8 mouse cellular contexts compared by ENCODE assay signal in genomic region chr11:105969516-105969915, GRCm38 (mm10). TPM values are rescaled to one million over a fixed set of nuclear protein-coding genes. Genes with fewer than 3 reads are reported as not detected.
A peak's percentile ranks its signal among the peaks of the same experiment; 100 is the strongest.
DNase-seq lines count a peak whose midpoint lies in the region; ATAC-seq and TF ChIP-seq lines count a peak whose summit lies in the region.

No protein-coding gene starts in this region.

- H3K4me3 ChIP-seq in kidney, embryonic 15.5 days (replicated peaks), result no peak overlapping the region
- H3K4me3 ChIP-seq in ES-Bruce4 (ENCODE audit: low read depth, low read length), result no peak overlapping the region
- H3K4me3 ChIP-seq in bone marrow macrophage, adult 2 months (ENCODE audit: insufficient read depth, low read length), result no peak overlapping the region
- no peak overlapping the region for H3K4me3 ChIP-seq in kidney, postnatal 0 days (replicated peaks; ENCODE audit: low read depth, low read length)
- H3K4me3 ChIP-seq in midbrain, embryonic 13.5 days (replicated peaks), result no peak overlapping the region

- no peak for TF ChIP-seq POLR2A in ES-Bruce4 (IDR thresholded peaks at IDR 0.05; ENCODE audit: insufficient read depth, low read length)
- TF ChIP-seq POLR2A in bone marrow macrophage, adult 2 months (IDR thresholded peaks at IDR 0.05; ENCODE audit: borderline replicate concordance, low read depth, low read length), result no peak

- peaks cover 56% of the 10 kb centered on the region for H3K27me3 ChIP-seq in kidney, embryonic 15.5 days
- H3K27me3 ChIP-seq in ES-Bruce4 (ENCODE audit: control insufficient read depth, insufficient read depth, low read length, poor library complexity, severe bottlenecking), result no peaks in the 10 kb centered on the region; the same call in 1 of the 2 replicates
- H3K27me3 ChIP-seq in kidney, postnatal 0 days (ENCODE audit: insufficient read depth, low read length), result 0 out of 2 replicates have a peak, but pooled peaks cover 11% of the 10 kb centered on the region
- H3K27me3 ChIP-seq in midbrain, embryonic 13.5 days, result peaks cover 50% of the 10 kb centered on the region

- no peak overlapping the region for H3K4me2 ChIP-seq in kidney, embryonic 15.5 days
- H3K4me2 ChIP-seq in kidney, postnatal 0 days (ENCODE audit: low read length), result no peak overlapping the region
- no peak overlapping the region for H3K4me2 ChIP-seq in midbrain, embryonic 13.5 days (replicated peaks)

- WGBS in kidney, embryonic 15.5 days, result 52% methylated on average over 1 of the region's 1 CpGs
- WGBS in kidney, postnatal 0 days, result 41% methylated on average over 1 of the region's 1 CpGs
- 42% methylated on average over 1 of the region's 1 CpGs for WGBS in midbrain, embryonic 13.5 days

- peaks cover 17% of the 10 kb centered on the region for H3K4me1 ChIP-seq in kidney, embryonic 15.5 days
- H3K4me1 ChIP-seq in ES-Bruce4 (ENCODE audit: control insufficient read depth, insufficient read depth, low read length), result no peaks in the 10 kb centered on the region
- no peaks in the 10 kb centered on the region for H3K4me1 ChIP-seq in bone marrow macrophage, adult 2 months (ENCODE audit: control insufficient read depth, insufficient read depth, low read length)
- peaks cover 7% of the 10 kb centered on the region; the same call in 1 of the 2 replicates for H3K4me1 ChIP-seq in kidney, postnatal 0 days (replicated peaks; ENCODE audit: insufficient read depth, low read length)
- peaks cover 16% of the 10 kb centered on the region for H3K4me1 ChIP-seq in midbrain, embryonic 13.5 days (replicated peaks)

- no peak for TF ChIP-seq EP300 in ES-Bruce4 (IDR thresholded peaks at IDR 0.05; ENCODE audit: insufficient read depth, low read depth, low read length)

- TF ChIP-seq CTCF in ES-Bruce4 (IDR thresholded peaks at IDR 0.05; ENCODE audit: low read depth, low read length), result peak; percentile 64
- TF ChIP-seq CTCF in bone marrow macrophage, adult 2 months (IDR thresholded peaks at IDR 0.05; ENCODE audit: low read depth, low read length), result peak; percentile 30
- peak; percentile 75 for TF ChIP-seq CTCF in kidney, postnatal 0 days (IDR thresholded peaks at IDR 0.05; ENCODE audit: low read depth)

- H3K9me3 ChIP-seq in kidney, embryonic 15.5 days (replicated peaks), result no peaks in the 10 kb centered on the region
- no peaks in the 10 kb centered on the region for H3K9me3 ChIP-seq in ES-Bruce4 (replicated peaks; ENCODE audit: control insufficient read depth, insufficient read depth, low read length, poor library complexity, severe bottlenecking)
- H3K9me3 ChIP-seq in kidney, postnatal 0 days (replicated peaks; ENCODE audit: low read length), result no peaks in the 10 kb centered on the region
- no peaks in the 10 kb centered on the region for H3K9me3 ChIP-seq in midbrain, embryonic 13.5 days

- ATAC-seq in kidney, embryonic 15.5 days (replicated peaks; ENCODE audit: low FRiP score), result no peak
- no peak for ATAC-seq in kidney, postnatal 0 days (replicated peaks; ENCODE audit: low FRiP score, low read depth)
- ATAC-seq in midbrain, embryonic 13.5 days, result no peak

- H3K9ac ChIP-seq in kidney, embryonic 15.5 days, result no peak overlapping the region
- no peak overlapping the region for H3K9ac ChIP-seq in ES-Bruce4 (ENCODE audit: low read depth, poor library complexity, severe bottlenecking)
- no peak overlapping the region for H3K9ac ChIP-seq in kidney, postnatal 0 days (ENCODE audit: low read depth, low read length)
- no peak overlapping the region for H3K9ac ChIP-seq in midbrain, embryonic 13.5 days (replicated peaks)

- no peak overlapping the region for H3K27ac ChIP-seq in kidney, embryonic 15.5 days
- H3K27ac ChIP-seq in ES-Bruce4 (ENCODE audit: insufficient read depth, low read length), result no peak overlapping the region
- H3K27ac ChIP-seq in bone marrow macrophage, adult 2 months (ENCODE audit: insufficient read depth, low read depth, low read length), result no peak overlapping the region
- H3K27ac ChIP-seq in kidney, postnatal 0 days, result no peak overlapping the region
- H3K27ac ChIP-seq in midbrain, embryonic 13.5 days, result no peak overlapping the region

- no peaks in the 10 kb centered on the region for H3K36me3 ChIP-seq in kidney, embryonic 15.5 days
- no peaks in the 10 kb centered on the region for H3K36me3 ChIP-seq in ES-Bruce4 (ENCODE audit: control insufficient read depth, insufficient read depth, low read length, poor library complexity, severe bottlenecking)
- H3K36me3 ChIP-seq in kidney, postnatal 0 days (ENCODE audit: insufficient read depth, low read length), result no peaks in the 10 kb centered on the region
- H3K36me3 ChIP-seq in midbrain, embryonic 13.5 days, result no peaks in the 10 kb centered on the region

- peak; percentile 45 for DNase-seq in kidney, adult 11 months
- peak; percentile 50 for DNase-seq in kidney, postnatal 0 days (ENCODE audit: low spot score)
- DNase-seq in thymus, postnatal 25 days, result peak; percentile 14
- DNase-seq in frontal cortex, postnatal 36 days (ENCODE audit: low spot score in 2 of 2), result no peak

RNA-seq across cellular contexts. Expression of gene Ace, which starts 1.8 kb away (rescaled TPM):
- 9.8 and 11.1 TPM in 2 replicates for polyA plus RNA-seq in kidney, embryonic 15.5 days (2015; fragmentation: Nextera tagmentation; extraction: Ambion mirVana)
- polyA plus RNA-seq in ES-Bruce4 (2011; ENCODE audit: insufficient read depth, insufficient read length, low read depth, missing spikeins), result 0.18 TPM in 1 of 2 replicates, not detected in the other
- polyA plus RNA-seq in bone marrow macrophage, adult 2 months (2012; ENCODE audit: insufficient read depth, insufficient read length, missing spikeins), result 0.27 and 0.88 TPM in 2 replicates
- 24.4 and 26.0 TPM in 2 replicates for polyA plus RNA-seq in kidney, postnatal 0 days (2015; fragmentation: Nextera tagmentation; extraction: Ambion mirVana)
- polyA plus RNA-seq in midbrain, embryonic 13.5 days (2015; fragmentation: Nextera tagmentation; extraction: Ambion mirVana), result 1.5 and 1.8 TPM in 2 replicates

RNA-seq across cellular contexts. Expression of gene Cyb561, which starts 16.4 kb away (rescaled TPM):
- polyA plus RNA-seq in kidney, embryonic 15.5 days (2015; fragmentation: Nextera tagmentation; extraction: Ambion mirVana), result 28.9 and 39.8 TPM in 2 replicates
- polyA plus RNA-seq in ES-Bruce4 (2011; ENCODE audit: insufficient read depth, insufficient read length, low read depth, missing spikeins), result 21.4 TPM in 2 replicates
- polyA plus RNA-seq in bone marrow macrophage, adult 2 months (2012; ENCODE audit: insufficient read depth, insufficient read length, missing spikeins), result not detected in 2 replicates
- polyA plus RNA-seq in kidney, postnatal 0 days (2015; fragmentation: Nextera tagmentation; extraction: Ambion mirVana), result 34.0 and 35.2 TPM in 2 replicates
- 35.5 and 37.6 TPM in 2 replicates for polyA plus RNA-seq in midbrain, embryonic 13.5 days (2015; fragmentation: Nextera tagmentation; extraction: Ambion mirVana)

RNA-seq across cellular contexts. Expression of gene Ace3, which starts 25.0 kb away (rescaled TPM):
- not detected in 2 replicates for polyA plus RNA-seq in kidney, embryonic 15.5 days (2015; fragmentation: Nextera tagmentation; extraction: Ambion mirVana)
- not detected in 2 replicates for polyA plus RNA-seq in ES-Bruce4 (2011; ENCODE audit: insufficient read depth, insufficient read length, low read depth, missing spikeins)
- polyA plus RNA-seq in bone marrow macrophage, adult 2 months (2012; ENCODE audit: insufficient read depth, insufficient read length, missing spikeins), result not detected in 2 replicates
- polyA plus RNA-seq in kidney, postnatal 0 days (2015; fragmentation: Nextera tagmentation; extraction: Ambion mirVana), result 0.06 TPM in 1 of 2 replicates, not detected in the other
- not detected in 2 replicates for polyA plus RNA-seq in midbrain, embryonic 13.5 days (2015; fragmentation: Nextera tagmentation; extraction: Ambion mirVana)

RNA-seq across cellular contexts. Expression of gene Kcnh6, which starts 38.4 kb away (rescaled TPM):
- polyA plus RNA-seq in kidney, embryonic 15.5 days (2015; fragmentation: Nextera tagmentation; extraction: Ambion mirVana), result 0.26 and 0.39 TPM in 2 replicates
- 0.21 and 0.68 TPM in 2 replicates for polyA plus RNA-seq in ES-Bruce4 (2011; ENCODE audit: insufficient read depth, insufficient read length, low read depth, missing spikeins)
- not detected in 2 replicates for polyA plus RNA-seq in bone marrow macrophage, adult 2 months (2012; ENCODE audit: insufficient read depth, insufficient read length, missing spikeins)
- 0.05 and 0.10 TPM in 2 replicates for polyA plus RNA-seq in kidney, postnatal 0 days (2015; fragmentation: Nextera tagmentation; extraction: Ambion mirVana)
- polyA plus RNA-seq in midbrain, embryonic 13.5 days (2015; fragmentation: Nextera tagmentation; extraction: Ambion mirVana), result 0.75 and 0.90 TPM in 2 replicates

Comparison
In these comparisons a context has a peak if more than half of its experiments do, and no peak if none do; other contexts are left out.
1. DNase-seq: peak in kidney, adult 11 months (single experiment), kidney, postnatal 0 days (single experiment) and thymus, postnatal 25 days (single experiment); none in frontal cortex, postnatal 36 days (0 of 2).
2. RNA of gene Cyb561, which starts 16.4 kb away (polyA plus RNA-seq): 28.9 to 39.8 TPM in kidney, embryonic 15.5 days, 35.5 to 37.6 TPM in midbrain, embryonic 13.5 days, 34.0 to 35.2 TPM in kidney, postnatal 0 days and 21.4 TPM in ES-Bruce4; not detected in bone marrow macrophage, adult 2 months; every median in the first group is over 10 times any median in the second.
3. Peak in every context shown above with its lines, with median percentiles within 50 percentile points of each other: CTCF ChIP-seq.